Mouse (Mus musculus): ENCODE results near the gene Vwa5b1. TPM values are rescaled to one million over a fixed set of nuclear protein-coding genes. Genes with fewer than 3 reads are reported as not detected.

The Vwa5b1 gene
- total and polyA plus RNA-seq, 2 experiments from 2014 or later = 2.7 to 9.0 TPM

DNA sequence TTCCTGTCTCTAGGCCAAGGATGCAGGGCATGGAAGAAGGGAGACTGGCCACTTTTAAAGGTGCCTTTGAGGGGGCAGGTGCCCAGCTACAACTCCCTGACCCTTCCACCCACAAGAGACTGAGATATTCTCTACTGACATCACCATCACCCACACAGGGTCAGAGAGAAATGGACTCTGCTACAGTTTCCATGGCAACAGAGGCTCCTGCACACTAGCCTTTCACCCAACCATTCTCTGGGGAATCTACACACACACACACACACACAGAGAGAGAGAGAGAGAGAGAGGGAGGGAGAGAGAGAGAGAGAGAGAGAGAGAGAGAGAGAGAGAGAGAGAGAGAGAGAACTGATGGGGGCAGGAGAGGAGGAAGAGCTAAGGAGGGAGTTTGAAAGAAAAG lies 50.7 kb downstream of the Vwa5b1 start:
- Histone ChIP-seq H3K9me3 (ENCODE audit: low read length) (no peaks in the 10 kb centered on the region), H3K27me3 (ENCODE audit: insufficient read depth, low read length) (no peaks in the 10 kb centered on the region), H3K36me3 (ENCODE audit: insufficient read depth, low read length) (no peaks in the 10 kb centered on the region), H3K4me1 (ENCODE audit: insufficient read depth, low read length) (no peaks in the 10 kb centered on the region), H3K4me3 (ENCODE audit: low read length) (no peak overlapping the region), H3K4me2 (ENCODE audit: low read depth, low read length) (no peak overlapping the region), H3K9ac (replicated peaks; ENCODE audit: low read length) (no peak overlapping the region), H3K27ac (no peak overlapping the region)
- DNase-seq (ENCODE audit: low spot score) (peak; percentile 52), ATAC-seq (no peak)
- no peak for TF ChIP-seq CTCF (IDR thresholded peaks at IDR 0.05; ENCODE audit: low read depth)

DNA sequence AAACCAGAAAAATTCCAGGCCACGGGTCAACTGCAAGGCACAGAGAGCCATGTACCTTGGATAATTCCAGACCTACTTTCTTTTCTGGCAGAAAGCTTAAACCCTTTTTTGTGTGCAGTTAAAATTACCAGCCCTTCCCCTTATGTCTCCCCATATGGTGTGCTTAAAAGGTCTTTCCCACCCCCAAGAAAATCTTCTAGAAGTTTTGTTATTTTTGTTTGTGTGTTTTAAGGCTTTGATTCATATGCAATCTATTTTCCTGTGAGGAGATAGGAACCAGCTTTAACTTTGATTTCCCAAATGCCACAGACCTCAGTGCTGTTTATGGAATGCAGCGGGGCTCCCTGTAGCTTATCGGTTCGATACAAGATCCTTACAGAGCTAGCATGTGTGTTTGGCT lies 53.2 kb downstream of the Vwa5b1 start:
- Histone ChIP-seq H3K9me3 (ENCODE audit: low read length) (no peaks in the 10 kb centered on the region), H3K4me3 (ENCODE audit: low read length) (no peak overlapping the region), H3K9ac (replicated peaks; ENCODE audit: low read length) (no peak overlapping the region), H3K36me3 (ENCODE audit: insufficient read depth, low read length) (no peaks in the 10 kb centered on the region), H3K4me2 (ENCODE audit: low read depth, low read length) (no peak overlapping the region), H3K4me1 (ENCODE audit: insufficient read depth, low read length) (no peaks in the 10 kb centered on the region), H3K27me3 (ENCODE audit: insufficient read depth, low read length) (no peaks in the 10 kb centered on the region), H3K27ac (no peak overlapping the region)
- no peak for TF ChIP-seq CTCF (IDR thresholded peaks at IDR 0.05; ENCODE audit: low read depth)
- DNase-seq (ENCODE audit: low spot score) (no peak), ATAC-seq (no peak)
- 68% methylated on average over 4 of the region's 4 CpGs for WGBS

DNA sequence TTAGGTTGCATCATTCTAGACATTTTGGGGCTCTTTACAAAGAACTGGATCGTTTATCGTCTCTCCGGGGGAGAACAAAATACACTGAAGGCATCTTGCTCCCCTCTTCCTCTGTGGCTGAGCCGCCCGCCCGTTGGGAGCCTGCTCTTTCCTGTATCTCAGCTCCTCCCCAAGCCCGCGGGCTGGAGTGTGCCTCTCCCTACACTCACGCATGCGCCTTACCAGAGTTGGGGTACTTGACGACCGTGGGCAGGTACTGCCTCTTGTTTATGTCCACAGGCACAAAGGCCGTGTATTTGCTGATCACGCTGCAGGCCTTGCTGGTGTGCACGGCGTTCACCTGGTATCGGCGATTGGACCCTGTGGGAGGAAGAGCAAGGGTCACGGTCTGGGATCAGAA lies 57.3 kb downstream of the Vwa5b1 start:
- Histone ChIP-seq H3K27ac (no peak overlapping the region), H3K9ac (replicated peaks; ENCODE audit: low read length) (no peak overlapping the region), H3K27me3 (ENCODE audit: insufficient read depth, low read length) (no peaks in the 10 kb centered on the region), H3K9me3 (ENCODE audit: low read length) (no peaks in the 10 kb centered on the region), H3K4me2 (ENCODE audit: low read depth, low read length) (no peak overlapping the region), H3K4me3 (ENCODE audit: low read length) (no peak overlapping the region), H3K4me1 (ENCODE audit: insufficient read depth, low read length) (no peaks in the 10 kb centered on the region), H3K36me3 (ENCODE audit: insufficient read depth, low read length) (no peaks in the 10 kb centered on the region)
- WGBS = 78% methylated on average over 19 of the region's 19 CpGs
- no peak for DNase-seq (ENCODE audit: low spot score)
- no peak for ATAC-seq
- no peak for TF ChIP-seq CTCF (IDR thresholded peaks at IDR 0.05; ENCODE audit: low read depth)

DNA sequence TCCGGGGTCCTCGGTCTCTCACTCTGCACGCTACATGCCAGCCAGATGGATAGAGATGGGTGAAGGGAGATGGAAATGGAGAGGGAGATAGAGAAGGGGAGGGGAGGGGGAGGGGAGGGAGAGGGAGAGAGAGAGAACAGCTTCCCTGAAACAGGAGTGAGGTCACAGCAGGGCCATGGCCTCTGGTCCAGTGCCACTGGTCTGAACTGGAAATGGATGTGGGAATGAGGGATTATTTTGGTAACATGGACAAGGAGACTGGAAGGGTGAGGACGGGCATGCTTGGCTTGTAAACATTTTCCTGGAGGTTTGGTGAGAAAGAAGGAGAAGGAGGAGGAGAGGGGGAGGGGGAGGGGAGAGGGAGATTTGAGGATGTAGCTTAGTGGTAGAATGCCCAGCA lies 59.0 kb downstream of the Vwa5b1 start:
- no peaks in the 10 kb centered on the region for H3K36me3 ChIP-seq (ENCODE audit: insufficient read depth, low read length)
- no peak for TF ChIP-seq CTCF (IDR thresholded peaks at IDR 0.05; ENCODE audit: low read depth)
- no peak overlapping the region for H3K9ac ChIP-seq (replicated peaks; ENCODE audit: low read length)
- no peak overlapping the region for H3K4me2 ChIP-seq (ENCODE audit: low read depth, low read length)
- no peaks in the 10 kb centered on the region for H3K4me1 ChIP-seq (ENCODE audit: insufficient read depth, low read length)
- no peak overlapping the region for H3K27ac ChIP-seq
- no peaks in the 10 kb centered on the region for H3K9me3 ChIP-seq (ENCODE audit: low read length)
- no peaks in the 10 kb centered on the region for H3K27me3 ChIP-seq (ENCODE audit: insufficient read depth, low read length)
- ATAC-seq = no peak
- 84% methylated on average over 3 of the region's 4 CpGs for WGBS
- H3K4me3 ChIP-seq (ENCODE audit: low read length) = no peak overlapping the region
- no peak for DNase-seq (ENCODE audit: low spot score)

DNA sequence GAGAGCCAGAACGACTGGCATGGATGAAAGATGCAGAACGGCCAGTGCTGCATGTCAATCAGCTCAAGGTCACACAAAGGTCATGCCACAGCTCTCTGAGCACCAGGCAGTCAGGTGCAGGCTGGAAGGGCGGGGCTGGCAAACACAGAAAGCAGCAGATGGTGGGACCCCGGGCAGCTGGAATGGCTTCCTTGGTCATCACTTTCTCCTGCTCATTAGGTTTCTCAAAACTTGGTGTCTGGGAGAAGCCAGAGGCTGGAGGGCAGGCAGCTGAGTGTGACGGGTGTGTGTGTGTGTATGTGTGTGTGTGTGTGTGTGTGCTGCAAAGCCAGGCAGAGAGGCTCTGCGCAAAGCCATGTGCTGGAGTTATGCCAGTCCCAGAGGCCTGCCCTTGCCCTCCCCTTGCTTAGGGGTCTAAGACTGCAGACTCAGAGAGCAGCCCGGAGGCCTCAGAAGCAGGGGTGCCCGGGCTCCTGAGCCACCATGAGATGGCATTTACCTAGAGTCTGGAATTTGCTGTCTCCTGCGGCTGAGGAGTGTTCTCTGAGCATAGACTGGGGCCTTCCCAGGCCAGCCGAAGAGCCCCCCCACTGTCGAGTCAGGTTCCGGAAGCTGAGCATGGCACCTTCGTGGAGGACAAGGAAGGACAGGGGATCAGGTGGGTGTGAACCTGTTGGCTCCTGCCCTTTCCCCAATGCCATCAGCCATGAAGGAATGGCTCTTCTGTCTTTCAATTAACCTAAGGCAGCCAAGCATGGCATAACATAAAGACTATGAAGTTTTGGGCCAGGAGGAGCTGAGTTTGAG lies 60.7 kb downstream of the Vwa5b1 start:
- H3K27me3 ChIP-seq (ENCODE audit: insufficient read depth, low read length) = no peaks in the 10 kb centered on the region

DNA sequence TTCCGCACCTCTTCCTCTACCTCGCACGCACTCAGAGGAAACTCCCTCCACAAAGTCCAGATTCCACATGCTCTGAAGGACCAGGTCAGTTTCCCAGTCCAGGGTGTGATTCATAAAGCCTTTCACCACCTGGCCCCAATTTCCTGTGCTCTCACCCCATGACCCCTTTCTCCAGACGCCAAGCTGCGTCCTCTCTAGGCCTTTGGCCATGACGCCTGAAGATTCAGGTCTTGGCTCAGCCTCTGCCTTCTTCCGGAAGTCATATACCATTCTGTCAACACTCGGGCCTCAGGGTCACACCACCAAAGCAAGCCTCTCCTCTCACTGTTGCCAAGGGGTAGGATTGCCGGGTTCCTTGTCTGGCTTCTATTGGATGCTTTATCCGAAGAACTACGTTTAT lies 65.8 kb downstream of the Vwa5b1 start:
- no peak overlapping the region for H3K27ac ChIP-seq
- no peaks in the 10 kb centered on the region for H3K27me3 ChIP-seq (ENCODE audit: insufficient read depth, low read length)
- no peak overlapping the region for H3K4me3 ChIP-seq (ENCODE audit: low read length)
- ATAC-seq (no peak), DNase-seq (ENCODE audit: low spot score) (no peak)
- H3K4me2 ChIP-seq (ENCODE audit: low read depth, low read length) = no peak overlapping the region
- WGBS = 81% methylated on average over 11 of the region's 11 CpGs
- TF ChIP-seq CTCF (IDR thresholded peaks at IDR 0.05; ENCODE audit: low read depth) = no peak
- H3K9me3 ChIP-seq (ENCODE audit: low read length) = no peaks in the 10 kb centered on the region
- H3K36me3 ChIP-seq (ENCODE audit: insufficient read depth, low read length) = no peaks in the 10 kb centered on the region
- no peak overlapping the region for H3K9ac ChIP-seq (replicated peaks; ENCODE audit: low read length)
- H3K4me1 ChIP-seq (ENCODE audit: insufficient read depth, low read length) = no peaks in the 10 kb centered on the region

More for the DNA sequence above, 60.7 kb downstream of the Vwa5b1 start:
- ATAC-seq (peak; percentile 65), DNase-seq (ENCODE audit: low spot score) (peak; percentile 69)
- Histone ChIP-seq H3K4me1 (ENCODE audit: insufficient read depth, low read length) (no peaks in the 10 kb centered on the region), H3K27ac (peak overlapping the region; percentile 54), H3K4me2 (ENCODE audit: low read depth, low read length) (no peak overlapping the region), H3K4me3 (ENCODE audit: low read length) (no peak overlapping the region), H3K9me3 (ENCODE audit: low read length) (no peaks in the 10 kb centered on the region), H3K9ac (replicated peaks; ENCODE audit: low read length) (no peak overlapping the region), H3K36me3 (ENCODE audit: insufficient read depth, low read length) (no peaks in the 10 kb centered on the region)
- no peak for TF ChIP-seq CTCF (IDR thresholded peaks at IDR 0.05; ENCODE audit: low read depth)
- 50% methylated on average over 13 of the region's 13 CpGs for WGBS

DNA sequence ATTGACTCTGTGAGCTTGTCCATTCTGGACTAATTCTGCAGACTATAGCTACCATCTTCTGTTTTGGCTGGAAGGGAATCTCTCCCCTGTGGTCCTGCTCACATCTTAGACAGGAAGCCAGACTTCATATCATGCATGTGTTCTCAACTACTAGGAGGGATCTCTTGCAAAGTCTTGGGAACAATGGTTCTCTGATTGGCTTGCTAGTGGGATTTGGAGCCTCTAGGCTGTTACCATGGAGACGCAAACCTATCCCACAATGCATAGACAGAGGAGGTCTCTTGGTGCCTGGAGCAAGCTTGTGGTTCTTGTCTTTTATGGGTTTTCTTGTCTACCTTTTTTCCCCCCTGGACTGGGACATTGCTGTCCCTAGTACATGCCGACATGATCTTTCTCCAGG lies 67.4 kb downstream of the Vwa5b1 start:
- Histone ChIP-seq H3K4me1 (ENCODE audit: insufficient read depth, low read length) (no peaks in the 10 kb centered on the region), H3K36me3 (ENCODE audit: insufficient read depth, low read length) (no peaks in the 10 kb centered on the region), H3K4me2 (ENCODE audit: low read depth, low read length) (no peak overlapping the region), H3K4me3 (ENCODE audit: low read length) (no peak overlapping the region), H3K27ac (no peak overlapping the region), H3K9ac (replicated peaks; ENCODE audit: low read length) (no peak overlapping the region), H3K9me3 (ENCODE audit: low read length) (no peaks in the 10 kb centered on the region), H3K27me3 (ENCODE audit: insufficient read depth, low read length) (no peaks in the 10 kb centered on the region)
- ATAC-seq (0 out of 2 replicates have a peak, but pooled peaks have one; percentile 53), DNase-seq (ENCODE audit: low spot score) (peak; percentile 44)
- 50% methylated on average over 2 of the region's 2 CpGs for WGBS
- TF ChIP-seq CTCF (IDR thresholded peaks at IDR 0.05; ENCODE audit: low read depth) = no peak
